Mouse (Mus musculus) right cerebral cortex, postnatal 25 days (tissue): ENCODE measurements around the gene Dusp18.
"Not testable (repeated sequence)": the region's sequence is repeated elsewhere in the genome, so short reads cannot be mapped to it uniquely, and the experiment has no call there.

ENCODE experiments used
- DNase-seq: peaks from one replicate; pipeline ENCODE4 v3.0.0; 2022

Gene Dusp18

DNA sequence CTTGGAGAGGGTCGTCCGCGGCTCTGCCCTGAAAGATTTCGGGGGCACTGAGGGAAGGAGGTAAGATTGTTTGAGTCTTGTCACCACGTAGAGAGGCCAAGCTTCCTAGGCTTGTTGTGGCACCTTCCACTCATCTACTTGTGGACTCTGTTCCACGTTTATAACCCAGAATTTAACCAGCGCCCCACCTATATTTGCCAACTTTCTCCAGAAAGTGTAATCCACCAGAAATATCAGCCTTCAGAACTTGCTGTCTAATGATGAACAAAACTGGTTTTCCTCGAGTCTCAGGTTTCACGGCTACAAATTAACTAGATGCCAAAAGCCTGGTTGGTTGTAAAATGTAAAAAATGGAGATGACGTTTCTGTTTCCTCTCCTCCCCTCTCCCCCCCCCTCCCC is 418 bp downstream of the Dusp18 start:
- DNase-seq = no peak

DNA sequence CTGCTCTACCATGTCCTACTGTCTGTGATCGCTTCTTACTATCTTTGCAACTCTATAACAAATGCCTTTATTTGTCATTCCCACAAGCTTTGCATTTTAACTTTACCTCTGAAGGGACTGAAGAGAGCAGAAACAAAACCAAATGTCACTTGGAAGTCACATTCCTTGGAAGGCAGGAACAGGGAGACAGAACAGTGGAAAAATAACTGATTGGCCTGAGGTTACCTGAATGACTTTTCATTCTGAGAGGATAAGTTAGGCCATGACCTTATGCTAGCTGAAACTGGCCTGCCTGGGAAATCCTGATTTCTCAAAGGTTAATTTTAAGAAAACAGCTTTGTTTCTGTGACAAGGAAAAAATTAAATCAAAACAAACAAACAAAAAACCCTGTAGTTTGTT is 893 bp downstream of the Dusp18 start:
- DNase-seq = no peak

DNA sequence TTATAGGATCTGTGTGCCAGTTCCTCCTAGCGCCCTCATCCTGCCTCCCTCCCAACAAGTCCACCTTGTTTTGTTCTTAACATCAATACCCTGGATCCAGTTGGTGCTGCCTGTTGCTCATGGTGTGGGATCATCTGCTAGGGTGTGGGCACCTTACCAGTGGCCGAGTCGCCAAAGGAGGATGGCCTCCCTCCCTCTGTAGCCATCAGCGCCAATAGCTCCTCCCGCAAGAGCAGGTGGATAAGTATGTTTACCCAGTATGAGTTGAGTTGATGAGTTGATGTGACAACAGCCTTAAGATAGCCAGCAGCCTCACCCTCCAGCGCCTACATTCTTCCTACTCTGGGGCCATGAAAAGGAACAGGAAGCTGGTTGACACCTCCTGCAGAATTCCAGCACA is 5.3 kb downstream of the Dusp18 start:
- no peak for DNase-seq

DNA sequence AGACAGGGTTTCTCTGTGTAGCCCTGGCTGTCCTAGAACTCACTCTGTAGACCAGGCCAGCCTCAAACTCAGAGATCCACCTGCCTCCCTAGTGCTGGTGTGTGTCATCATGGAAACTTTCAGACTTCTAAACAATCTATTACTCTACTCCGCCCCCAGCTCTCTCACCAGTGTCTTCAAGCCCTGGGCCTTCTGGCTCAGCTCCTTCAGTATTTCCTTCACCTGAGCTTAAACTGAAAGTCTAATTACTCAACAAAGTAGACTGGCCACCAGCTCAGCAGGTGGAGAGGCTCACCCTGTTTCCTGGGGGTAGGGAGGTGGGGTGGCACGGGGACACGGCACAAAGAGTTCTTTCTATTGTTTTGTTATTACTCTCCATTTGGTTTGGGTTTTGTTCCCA is 7.5 kb downstream of the Dusp18 start:
- no peak for DNase-seq

DNA sequence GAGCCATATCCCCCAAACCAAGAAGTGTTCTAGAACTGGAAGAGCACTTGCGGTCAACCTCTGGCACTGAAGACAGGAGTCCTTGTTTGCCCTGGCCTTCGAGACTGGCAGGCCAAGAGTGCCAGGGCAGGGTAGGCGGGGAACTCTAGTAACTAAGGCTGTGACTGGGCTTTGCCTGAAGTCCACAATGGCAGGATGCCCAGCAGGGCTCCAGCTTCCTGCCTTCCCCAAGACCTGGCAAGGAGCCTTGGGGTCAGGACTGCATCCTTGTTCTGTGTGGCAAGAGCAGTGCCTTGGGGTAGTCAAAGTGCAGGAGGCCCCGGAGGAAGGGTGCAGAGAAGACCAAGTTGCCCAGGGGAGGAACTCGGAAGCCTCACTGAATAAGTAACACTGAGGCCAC is 8.0 kb downstream of the Dusp18 start:
- peak; percentile 48 for DNase-seq

DNA sequence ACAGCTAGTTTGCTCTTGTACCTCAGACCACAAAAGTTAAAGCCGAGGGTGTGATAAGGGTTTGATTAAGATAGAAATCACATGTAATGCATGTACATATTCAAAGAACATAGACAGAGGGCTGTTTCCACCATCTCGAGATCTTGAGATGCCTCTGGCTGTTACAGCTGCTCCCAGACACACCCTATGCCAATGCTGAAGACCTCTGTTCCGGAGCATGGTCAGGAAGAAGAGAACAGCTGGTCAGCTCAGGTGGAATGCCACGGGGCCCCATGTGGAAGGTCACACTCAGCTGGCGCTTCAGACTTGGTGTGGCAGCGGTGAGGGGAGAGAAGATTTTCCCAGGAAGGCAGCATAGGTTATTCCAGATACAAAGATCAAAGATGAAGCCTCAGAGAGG is 9.6 kb downstream of the Dusp18 start:
- no peak for DNase-seq

DNA sequence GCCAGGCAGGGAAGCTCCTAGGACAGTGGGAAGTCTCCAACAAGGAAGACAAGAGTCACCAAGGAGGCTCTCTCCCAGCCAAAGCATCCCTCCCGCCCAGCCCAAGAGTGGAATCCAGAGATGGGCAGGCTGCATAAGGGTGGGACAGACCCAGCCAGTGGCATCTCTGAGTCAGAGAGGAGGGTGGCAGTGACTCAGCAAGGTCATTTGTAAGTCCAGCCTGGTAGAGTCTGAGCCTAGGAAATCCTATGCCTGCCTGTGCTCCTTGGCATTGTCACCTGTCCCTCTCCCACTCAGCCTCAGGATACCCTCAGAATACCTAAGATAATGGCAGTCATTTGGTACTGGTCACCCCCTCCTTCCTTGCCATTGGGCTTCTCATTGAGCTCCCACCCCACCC is 10.4 kb downstream of the Dusp18 start:
- DNase-seq = no peak

DNA sequence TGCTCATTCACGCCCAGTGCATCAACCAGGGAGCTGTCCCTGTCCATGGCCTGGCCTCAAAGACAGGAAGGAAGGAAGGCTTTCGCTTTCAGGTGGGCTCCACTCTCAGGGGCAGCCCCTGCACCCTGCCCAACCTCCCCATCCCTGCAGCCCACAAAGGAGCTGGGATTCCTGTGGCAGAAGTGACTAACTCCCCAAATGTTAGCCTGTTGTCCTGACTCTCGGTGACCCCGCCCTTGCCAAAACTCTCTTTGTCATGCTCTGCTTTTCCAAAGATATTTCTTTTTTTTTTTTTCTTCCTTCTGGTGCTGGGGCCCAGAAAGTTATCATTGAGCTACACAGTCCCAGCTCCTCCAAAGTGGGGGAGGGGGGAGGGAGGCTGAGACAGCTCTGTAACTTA is 14.2 kb downstream of the Dusp18 start:
- DNase-seq = no peak

DNA sequence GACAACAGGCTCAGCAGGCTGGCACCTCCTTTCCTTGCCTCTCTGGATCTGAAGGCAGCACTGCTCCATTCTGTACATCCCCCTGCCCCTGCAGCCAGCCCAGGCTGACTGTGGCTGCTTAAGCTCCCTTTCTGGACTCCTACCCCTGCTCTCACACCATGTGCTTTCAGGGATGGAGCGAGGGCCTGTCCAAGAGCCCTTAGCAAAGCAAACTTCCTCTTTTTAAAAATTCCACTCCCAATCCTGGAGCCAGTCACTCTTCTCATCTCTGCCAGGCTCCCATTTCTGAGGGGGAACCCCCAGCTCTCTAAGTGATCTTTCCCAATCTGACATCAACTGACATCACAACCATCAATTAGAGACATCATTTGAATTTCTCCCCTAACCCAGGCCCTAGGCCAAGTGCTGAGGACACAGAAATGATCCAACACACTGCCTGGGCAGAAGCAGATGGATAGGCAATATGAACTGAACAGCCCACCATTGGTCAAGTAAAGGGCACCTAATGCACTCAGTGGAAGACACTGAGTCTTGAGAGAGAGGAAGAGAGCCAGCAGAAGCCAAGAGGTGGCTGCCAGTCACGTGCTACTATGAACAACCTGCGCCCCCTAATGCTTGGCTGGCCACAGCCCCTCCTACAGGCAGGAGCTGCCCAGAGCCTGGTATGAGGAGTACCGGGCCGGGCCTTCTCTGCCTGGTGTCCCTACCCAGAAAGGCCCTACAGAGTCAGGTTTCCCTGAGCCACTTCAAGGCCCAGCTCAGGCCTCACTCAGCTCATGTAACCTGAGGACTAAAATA is 15.7 kb downstream of the Dusp18 start:
- no peak for DNase-seq

DNA sequence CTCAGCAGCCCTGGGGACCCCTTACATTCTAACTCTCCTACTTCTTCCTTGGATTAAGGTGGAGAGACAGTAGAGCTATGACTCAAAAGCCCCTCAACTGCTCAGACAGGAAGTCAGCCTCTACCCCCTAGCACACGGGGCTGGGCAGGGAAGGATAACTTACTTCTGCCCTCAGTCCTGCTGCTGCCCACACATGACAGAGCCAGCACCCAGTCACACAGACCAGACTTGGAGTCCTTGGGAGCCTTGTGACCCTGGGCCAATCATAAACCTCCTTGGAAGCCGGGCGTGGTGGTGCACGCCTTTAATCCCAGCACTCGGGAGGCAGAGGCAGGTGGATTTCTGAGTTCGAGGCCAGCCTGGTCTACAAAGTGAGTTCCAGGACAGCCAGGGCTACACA is 16.4 kb downstream of the Dusp18 start:
- DNase-seq = not testable (repeated sequence)

DNA sequence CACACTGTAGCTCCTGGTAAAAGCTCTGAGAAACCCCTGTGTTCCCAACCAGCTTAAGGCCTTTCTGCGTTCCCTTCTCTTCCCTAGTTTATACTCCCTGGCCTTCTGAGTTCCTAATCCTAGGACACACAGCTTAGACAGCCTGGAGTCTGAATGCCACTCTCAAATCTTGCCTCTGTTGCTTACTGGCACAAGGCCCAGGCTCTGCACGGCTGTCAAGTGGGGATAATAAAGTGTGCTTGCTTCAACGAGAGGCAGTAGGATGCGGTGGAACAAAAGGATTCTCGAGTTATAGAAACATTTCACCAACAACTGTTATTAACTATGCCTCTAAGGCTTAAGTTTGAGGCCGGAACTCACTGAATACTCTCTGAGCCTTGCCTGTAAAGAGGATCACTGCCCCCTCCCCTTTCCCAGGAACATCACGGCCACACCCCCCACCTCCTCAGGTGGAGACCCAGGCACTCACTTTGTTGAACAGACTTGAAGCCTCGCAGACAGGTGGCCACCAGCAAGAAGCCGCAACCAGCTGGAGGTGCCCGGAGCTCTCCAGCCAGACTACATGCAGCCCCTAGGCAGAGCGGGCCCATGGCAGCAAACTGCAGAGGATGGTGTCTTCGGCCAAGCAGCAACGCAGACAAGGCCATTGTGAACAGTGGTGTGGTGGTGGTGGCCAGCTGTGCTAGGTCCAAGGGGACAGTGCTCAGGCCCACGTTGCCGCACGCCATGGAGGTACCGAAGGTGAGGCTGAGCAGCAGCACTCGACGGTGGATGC is 17.2 kb downstream of the Dusp18 start:
- no peak for DNase-seq

DNA sequence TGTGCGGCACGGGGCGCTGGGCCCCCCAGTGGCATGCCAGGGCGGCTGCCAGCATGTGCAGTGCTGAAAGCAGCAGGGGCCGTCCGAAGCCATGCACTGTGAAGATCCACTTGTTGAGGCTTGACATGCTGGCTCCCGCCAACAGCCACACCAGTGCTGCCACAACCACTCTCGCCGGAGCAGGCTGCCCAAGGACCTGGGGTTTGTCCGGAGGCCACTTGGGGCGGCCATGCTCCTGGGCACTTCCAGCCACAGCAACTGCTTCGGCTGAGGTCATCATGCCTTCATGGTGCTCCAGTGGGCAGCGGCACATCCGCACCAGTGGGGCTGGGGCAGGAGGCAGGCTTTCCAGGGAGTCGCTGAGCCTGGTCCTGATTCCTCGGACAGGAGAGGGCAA is 17.8 kb downstream of the Dusp18 start:
- peak; percentile 44 for DNase-seq

DNA sequence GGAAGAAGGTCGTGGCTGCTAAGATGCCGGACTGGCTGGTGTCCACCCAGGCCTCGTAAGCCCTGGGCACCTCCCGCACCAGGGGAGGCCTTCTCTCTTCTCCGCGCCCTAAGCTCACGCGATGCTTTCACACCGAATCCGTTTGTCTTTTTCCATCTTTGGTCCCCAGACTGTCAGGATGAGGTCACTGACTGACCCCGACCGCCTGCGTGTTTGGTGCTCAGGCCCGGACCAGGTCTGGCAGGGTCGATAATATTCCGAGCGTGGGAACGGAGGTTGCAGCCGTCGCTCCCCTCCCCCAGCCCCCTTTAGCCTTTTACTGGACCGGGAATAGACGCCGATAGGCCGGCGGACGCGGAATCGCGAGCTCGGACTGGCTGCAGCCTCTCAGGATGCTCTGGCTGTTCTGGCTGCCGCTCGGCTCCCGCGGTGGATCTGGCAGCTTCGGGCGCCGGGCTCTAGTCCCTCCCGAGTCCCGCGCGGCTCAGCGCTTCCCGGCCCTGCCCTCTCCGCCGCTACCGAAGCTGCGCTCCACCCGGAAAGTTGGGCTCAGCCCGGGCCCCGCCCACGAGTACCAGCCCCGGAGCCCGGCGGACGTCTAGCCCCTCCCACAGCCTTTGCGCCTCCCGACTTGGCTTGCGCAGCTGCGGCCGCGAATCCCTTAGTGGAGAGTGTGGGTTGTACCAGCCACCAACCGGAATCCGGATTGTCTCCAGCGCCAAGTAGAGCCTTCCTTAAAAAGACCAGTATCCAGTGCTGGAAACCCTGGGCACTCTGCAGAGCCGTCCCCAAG is 18.5 kb downstream of the Dusp18 start:
- peak; percentile 97 for DNase-seq

DNA sequence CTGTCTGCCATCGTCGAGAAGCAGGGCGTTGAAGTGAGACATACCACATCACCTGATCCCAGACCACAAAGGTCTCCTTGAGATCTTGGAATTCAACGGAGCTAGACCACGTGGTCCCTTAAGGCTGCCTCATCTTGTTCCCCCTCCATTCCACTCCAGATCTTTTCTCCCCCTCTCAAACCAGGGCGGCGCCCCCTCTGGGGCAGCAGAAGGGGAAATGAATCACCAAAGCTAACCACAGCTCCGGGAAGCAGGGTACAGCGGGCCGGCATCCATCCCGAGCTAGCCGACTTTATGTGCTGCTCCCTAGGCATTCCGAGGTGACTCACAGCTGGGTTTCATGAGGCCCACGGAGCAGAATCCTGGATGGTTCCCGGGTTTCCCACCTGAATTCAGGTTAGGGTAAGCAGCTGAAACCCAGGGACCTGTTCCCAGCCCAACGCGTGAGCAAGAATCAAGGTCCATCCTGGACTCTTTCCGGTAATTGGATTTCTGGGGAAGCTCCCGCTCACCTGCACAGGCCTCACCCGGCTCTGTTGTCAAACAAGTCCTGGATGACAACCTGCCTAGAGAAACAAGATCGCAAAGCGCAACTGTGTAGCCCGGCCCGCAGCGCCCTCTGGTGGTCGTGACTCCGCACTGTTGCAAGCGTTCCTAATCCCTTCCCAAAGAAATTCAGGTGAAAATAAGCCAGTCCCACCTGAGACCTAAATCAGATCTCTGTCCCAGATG is 19.2 kb downstream of the Dusp18 start, which contains the start of gene Slc35e4:
TSS of gene Slc35e4 (minus strand) at position 556 of the 732 bp plus-strand sequence.
- peak; percentile 76 for DNase-seq

DNA sequence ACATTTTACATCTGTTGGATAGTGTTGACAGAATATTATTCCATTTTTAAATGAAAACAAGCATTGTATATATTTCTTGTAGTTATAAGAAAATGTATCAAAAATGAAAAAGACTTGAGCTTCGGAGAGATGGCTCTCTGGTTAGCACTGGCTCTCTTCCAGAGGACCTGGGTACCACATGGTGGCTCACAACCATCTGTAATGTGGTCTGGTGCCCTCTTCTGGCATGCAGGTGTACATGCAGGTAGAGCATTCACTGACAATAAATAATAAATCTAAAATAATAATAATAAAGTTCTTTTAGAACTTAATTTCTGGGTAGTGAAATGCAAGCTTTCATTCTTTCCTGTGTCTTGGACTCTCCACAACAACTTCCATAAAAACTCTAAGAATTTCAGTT is 23.7 kb downstream of the Dusp18 start:
- no peak for DNase-seq

DNA sequence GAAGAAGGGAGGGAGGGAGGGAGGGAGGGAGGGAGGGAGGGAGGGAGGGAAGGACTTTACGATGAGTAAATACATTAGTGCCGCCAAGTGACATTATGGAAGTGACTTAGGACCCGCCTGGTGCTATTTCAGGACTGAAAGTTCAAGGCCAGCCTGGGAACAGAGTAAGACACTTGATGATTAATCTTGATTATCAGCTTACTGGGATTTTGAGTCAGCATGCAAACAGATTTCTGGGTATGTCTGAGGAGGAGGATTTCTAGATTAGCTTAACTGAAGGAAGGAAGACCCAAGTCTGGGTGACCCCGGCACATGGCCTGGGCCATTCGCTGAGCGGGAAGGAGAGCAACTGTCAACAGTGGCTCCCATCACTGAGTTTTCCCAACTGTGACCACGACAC is 25.4 kb downstream of the Dusp18 start:
- no peak for DNase-seq

DNA sequence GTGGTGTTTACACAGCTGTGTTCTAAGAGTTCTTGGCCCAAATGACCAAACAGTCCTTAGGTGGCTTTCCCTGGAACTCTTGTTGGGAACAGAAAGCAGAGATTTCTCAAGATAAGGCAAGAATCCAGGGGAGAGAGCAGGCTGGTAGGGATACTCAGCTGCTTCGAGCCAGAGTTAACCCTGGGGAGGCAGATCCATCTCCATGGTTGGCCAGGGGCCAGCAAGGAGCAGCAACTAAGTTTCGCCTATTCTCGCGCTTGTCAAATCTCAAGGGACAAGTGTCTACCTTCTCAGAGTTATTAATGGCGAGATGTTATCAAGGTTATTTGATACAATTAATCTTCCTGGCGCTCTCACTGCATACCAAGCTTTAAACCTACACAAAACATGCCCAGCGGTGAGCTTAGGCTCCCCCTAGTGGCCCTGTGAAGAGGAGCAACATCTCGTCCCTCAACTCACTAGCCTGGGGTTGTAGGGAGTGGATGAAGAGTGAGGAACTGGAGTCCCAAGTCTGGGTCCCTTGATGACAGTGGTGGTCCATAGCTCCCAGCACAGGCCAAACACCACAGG is 26.3 kb downstream of the Dusp18 start:
- DNase-seq = peak; percentile 55

DNA sequence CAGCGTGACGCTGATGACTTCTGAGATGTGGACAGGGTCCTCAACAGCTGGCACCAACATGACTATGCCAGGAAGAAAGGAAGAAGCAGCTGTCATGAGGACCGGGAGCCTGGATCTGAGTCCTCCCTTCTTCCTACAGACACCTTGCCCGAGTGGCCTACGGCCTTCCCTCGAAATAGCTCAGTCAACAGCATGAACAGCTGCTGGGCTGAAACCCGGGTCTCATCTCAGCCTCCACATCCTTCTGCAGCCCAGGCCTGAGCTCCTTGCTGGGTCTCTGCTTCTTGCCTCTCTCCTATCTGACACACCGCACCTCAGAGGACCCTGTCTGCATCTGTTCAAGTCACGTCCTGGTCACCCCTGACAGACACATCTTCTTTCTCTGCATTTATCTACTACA is 27.1 kb downstream of the Dusp18 start:
- no peak for DNase-seq

DNA sequence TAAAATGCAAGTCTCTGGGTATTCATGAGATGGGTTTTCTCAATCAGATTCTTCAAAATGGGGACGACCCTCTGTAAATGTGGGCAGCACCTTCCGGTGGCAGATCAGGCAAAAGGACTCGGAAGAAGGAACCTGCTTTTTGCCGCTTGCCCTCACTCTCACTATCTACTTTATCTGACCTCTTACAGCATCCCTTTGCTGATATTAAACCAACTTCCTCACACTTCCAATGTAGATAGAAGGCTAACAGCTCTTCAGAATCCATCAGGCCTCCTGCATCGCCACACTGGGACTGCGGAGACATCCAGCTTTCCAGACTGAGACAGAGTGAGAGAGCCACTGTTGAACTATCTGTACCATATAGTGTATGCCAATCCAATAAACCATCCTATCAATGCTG is 27.7 kb downstream of the Dusp18 start:
- DNase-seq = no peak

DNA sequence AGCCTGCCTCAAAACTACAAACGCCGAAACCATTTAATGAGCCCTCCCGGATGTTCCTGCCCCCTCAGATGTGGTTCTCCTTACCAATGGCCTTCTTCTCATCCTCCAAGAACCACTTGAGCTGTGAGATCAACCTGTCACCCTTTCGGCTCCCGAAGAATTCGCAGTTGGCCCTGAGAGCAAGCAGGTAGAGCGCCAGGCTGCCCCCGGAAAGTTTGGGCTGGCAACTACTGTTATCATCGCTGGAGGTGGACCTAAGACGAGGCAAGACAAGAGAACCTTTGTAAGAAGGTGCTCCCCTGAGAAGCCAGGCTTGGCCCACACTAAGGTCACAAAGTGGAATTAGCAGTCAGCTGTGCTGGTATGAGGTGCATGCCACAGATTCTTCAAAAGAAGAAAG is 30.9 kb downstream of the Dusp18 start:
- DNase-seq = no peak

DNA sequence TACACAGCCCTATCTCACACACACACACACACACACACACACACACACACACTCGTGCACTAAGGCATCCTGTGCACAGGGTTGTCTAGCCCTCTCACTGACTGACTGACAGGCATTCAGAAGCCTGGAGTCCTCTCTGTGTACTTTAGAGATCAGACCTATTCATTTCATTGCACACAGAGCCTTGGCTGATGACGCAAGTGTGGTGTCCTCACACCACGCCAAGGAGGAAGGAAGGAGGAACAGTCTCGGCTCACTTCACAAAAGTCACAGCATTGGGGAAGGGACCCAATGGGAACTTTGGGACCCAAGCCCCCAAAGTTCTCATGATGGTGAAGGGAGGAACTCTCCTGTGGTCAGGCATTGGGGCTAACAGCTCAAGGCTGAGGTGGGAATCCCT is 35.0 kb downstream of the Dusp18 start:
- no peak for DNase-seq

DNA sequence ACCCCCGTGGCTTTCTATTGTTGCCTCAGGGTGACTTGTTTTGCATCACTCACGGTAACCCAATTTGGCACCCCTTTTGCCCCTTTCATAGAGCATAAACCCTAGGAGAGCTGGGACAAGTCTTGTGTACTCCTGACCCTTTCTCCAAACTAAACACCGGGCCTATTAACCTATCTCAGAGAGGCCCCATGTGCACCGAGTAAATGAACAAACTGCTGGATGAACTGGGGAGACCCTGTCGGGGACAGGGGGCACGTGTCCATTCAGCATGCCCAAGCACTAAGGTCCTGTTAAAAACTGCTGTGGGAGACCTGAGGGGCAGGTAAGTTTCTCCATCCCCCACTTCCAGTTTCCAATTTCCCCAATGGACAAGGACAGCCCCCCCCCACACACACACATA is 35.9 kb downstream of the Dusp18 start:
- DNase-seq = no peak
